Mouse (Mus musculus) ES-E14 (cell line): ENCODE data around the gene Porcn.

Experiments used
- CHD2 ChIP-seq: IDR thresholded peaks from 2 replicates; pipeline ENCODE4 v1.6.1; 2014; ENCODE audit warnings: mild to moderate bottlenecking, low read depth, low read length, inconsistent platforms
- MAFK ChIP-seq: IDR thresholded peaks from 2 replicates; pipeline ENCODE4 v1.6.1; 2014; ENCODE audit warnings: mild to moderate bottlenecking, low read depth, low read length, inconsistent platforms; ENCODE audit not compliant: insufficient read depth
- ZC3H11A ChIP-seq: IDR thresholded peaks from 2 replicates; pipeline ENCODE4 v1.6.1; 2012; ENCODE audit warnings: low read depth, mild to moderate bottlenecking, inconsistent platforms, low read length, borderline replicate concordance

DNA sequence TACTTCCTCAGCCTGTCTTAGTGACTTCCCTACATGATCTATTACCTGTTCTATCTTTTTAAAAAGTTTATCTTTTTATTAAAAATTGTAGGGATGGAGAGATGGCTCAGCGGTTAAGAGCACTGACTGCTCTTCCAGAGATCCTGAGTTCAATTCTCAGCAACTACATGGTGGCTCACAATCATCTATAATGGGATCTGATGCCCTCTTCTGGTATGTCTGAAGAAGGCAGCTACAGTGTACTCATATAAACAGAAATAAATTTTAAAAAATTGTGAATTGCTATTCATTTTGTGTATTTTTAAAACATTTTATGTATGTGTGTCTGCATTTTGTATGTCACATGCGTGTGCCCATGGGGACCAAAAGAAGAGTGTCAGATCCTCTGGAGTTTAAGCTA is 41.4 kb upstream of the Porcn start:
- TF ChIP-seq ZC3H11A, result no peak
- TF ChIP-seq MAFK, result no peak
- no peak for TF ChIP-seq CHD2
